14 mouse cellular contexts compared by ENCODE assay signal in the genomic region with DNA sequence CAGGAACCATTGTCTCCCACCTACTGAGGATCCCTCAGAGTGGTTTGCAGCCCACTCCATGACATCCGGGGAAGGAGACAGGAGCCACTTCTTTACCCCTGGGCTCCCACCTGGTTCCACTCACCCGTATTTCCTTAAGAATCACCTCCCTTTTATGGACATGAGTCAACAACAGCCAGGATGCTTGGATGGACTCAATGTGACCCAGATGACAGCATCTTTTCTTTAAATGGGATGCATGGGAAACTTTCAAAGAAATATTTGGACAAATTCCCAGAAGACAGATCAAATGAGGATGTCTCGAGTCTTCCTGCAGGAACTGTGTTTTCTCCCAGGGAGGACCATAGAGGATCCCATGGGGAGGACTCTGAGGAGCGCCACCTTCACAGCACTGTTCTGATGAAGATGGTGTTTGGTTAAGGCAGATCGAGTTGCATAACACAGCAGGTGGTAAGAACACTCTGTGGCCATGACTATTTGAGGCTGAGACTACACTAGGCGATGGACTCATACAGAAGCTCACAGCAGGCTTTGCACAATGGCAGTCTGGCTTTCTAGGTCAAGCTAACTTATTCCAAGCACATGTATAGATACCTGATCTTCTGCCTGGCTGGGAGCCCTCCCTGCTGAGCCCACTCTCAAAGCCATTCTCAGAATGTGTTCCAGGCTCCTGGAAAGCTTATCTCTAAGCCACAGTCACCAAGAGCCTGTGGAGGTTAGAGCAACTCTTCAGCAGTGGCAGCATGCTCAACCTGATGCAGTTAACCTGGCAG. TPM values are rescaled to one million over a fixed set of nuclear protein-coding genes. Genes with fewer than 3 reads are reported as not detected.
DNase-seq lines count a peak whose midpoint lies in the region; ATAC-seq lines count a peak whose summit lies in the region.
"Had no signal": no experiment of that assay in that cellular context is flagged by ENCODE, and none has a peak within 500 bp of the region (broad histone marks: within the 10 kb centered on the region; RNA-seq: fewer than 3 reads in every experiment).

No protein-coding gene starts in this region.

- H3K4me1 ChIP-seq in forebrain, embryonic 12.5 days: peaks cover 8% of the 10 kb centered on the region

- no peak overlapping the region for H3K27ac ChIP-seq in forebrain, embryonic 12.5 days
- H3K27ac ChIP-seq: limb, embryonic 13.5 days; midbrain, embryonic 12.5 days had no signal

- peak; percentile 89 for DNase-seq in heart, adult 11 months
- no peak for DNase-seq in heart, adult 9 months (ENCODE audit: low spot score in 2 of 2)
- peak; percentile 39 for DNase-seq in retina, postnatal 1 day
- no peak for DNase-seq in retina, embryonic 14.5 days (ENCODE audit: low spot score)
- DNase-seq in thymus, postnatal 14 days: no peak
- DNase-seq: adrenal gland, postnatal 14 days; cerebellum, postnatal 25 days; heart, postnatal 14 days had no signal

- no peaks in the 10 kb centered on the region; the same call in 1 of the 2 replicates for H3K27me3 ChIP-seq in forebrain, embryonic 12.5 days
- H3K27me3 ChIP-seq: limb, embryonic 13.5 days had no signal

- H3K9me3 ChIP-seq in forebrain, embryonic 12.5 days: no peaks in the 10 kb centered on the region
- H3K9me3 ChIP-seq: limb, embryonic 13.5 days; midbrain, embryonic 12.5 days had no signal

- no peak overlapping the region for H3K4me2 ChIP-seq in forebrain, embryonic 12.5 days
- H3K4me2 ChIP-seq: limb, embryonic 13.5 days; midbrain, embryonic 12.5 days had no signal

- WGBS in forebrain, embryonic 12.5 days: 67% methylated on average over 6 of the region's 6 CpGs

- no peak overlapping the region for H3K4me3 ChIP-seq in forebrain, embryonic 12.5 days (replicated peaks)
- H3K4me3 ChIP-seq: limb, embryonic 13.5 days; midbrain, embryonic 12.5 days had no signal

- 0 out of 2 replicates have a peak, but pooled peaks have one; percentile 6 for ATAC-seq in erythroid progenitor cell, adult 5-6 weeks (replicated peaks; ENCODE audit: low FRiP score, poor library complexity, severe bottlenecking)
- ATAC-seq in megakaryocyte progenitor cell, adult 5-6 weeks (replicated peaks; ENCODE audit: poor library complexity): peak; percentile 40
- no peak for ATAC-seq in forebrain, embryonic 12.5 days (ENCODE audit: low FRiP score)
- ATAC-seq: lung, postnatal 0 days had no signal

- H3K9ac ChIP-seq in forebrain, embryonic 12.5 days: no peak overlapping the region
- H3K9ac ChIP-seq: limb, embryonic 13.5 days; midbrain, embryonic 12.5 days had no signal

- no peaks in the 10 kb centered on the region for H3K36me3 ChIP-seq in forebrain, embryonic 12.5 days (replicated peaks)
- H3K36me3 ChIP-seq: limb, embryonic 13.5 days; midbrain, embryonic 12.5 days had no signal

RNA-seq across cellular contexts. Expression of gene Lrrc8b, which starts 4.9 kb away (rescaled TPM):
- 6.5 and 6.7 TPM in 2 replicates for total RNA-seq in erythroid progenitor cell, adult 5-6 weeks (2015; ENCODE audit: low replicate concordance)
- 2.6 and 5.0 TPM in 2 replicates for total RNA-seq in erythroid progenitor cell, adult 5-6 weeks (2017; ENCODE audit: low replicate concordance)
- 15.3 and 20.5 TPM in 2 replicates for total RNA-seq in megakaryocyte progenitor cell, adult 5-6 weeks (2015)
- 8.0 and 9.5 TPM in 2 replicates for total RNA-seq in megakaryocyte progenitor cell, adult 5-6 weeks (2017)
- polyA plus RNA-seq in forebrain, embryonic 12.5 days (2016; fragmentation: Nextera tagmentation; extraction: Ambion mirVana): 11.9 and 13.5 TPM in 2 replicates

Comparison
In these comparisons a context has a peak if more than half of its experiments do, and no peak if none do; other contexts are left out.
1. DNase-seq: peak in heart, adult 11 months (single experiment) and retina, postnatal 1 day (single experiment); none in heart, adult 9 months (0 of 2), retina, embryonic 14.5 days (single experiment) and thymus, postnatal 14 days (single experiment).